In the genomic region with DNA sequence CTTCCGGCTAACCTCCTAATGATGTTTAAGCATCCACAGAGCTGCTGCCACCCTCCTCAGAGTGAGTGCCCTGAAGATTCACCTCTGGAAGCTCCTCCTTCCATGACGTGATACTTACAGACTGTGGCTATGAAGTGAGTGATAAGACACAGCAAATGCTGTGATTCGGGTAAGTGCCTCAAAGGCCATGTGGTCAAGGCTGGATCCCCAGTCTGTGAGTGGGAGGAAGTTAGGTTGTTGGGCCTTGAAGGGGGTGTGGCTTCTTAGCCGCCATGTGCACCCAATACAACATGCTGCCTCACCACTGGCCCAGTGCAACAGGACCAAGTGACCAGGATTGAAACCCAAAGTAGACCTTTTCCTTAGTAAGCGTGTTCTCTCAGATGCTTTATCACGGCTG, we compare ENCODE assay signal across 25 mouse cellular contexts.
DNase-seq lines count a peak whose midpoint lies in the region; ATAC-seq and TF ChIP-seq lines count a peak whose summit lies in the region.
"Had no signal": no experiment of that assay in that cellular context is flagged by ENCODE, and none has a peak within 500 bp of the region (broad histone marks: within the 10 kb centered on the region; RNA-seq: fewer than 3 reads in every experiment).

No protein-coding gene starts in this region.

- no peaks in the 10 kb centered on the region for H3K9me3 ChIP-seq in megakaryocyte, embryonic 14.5 days
- H3K9me3 ChIP-seq: forebrain, embryonic 12.5 days; hindbrain, embryonic 15.5 days; limb, embryonic 15.5 days; liver, embryonic 15.5 days; midbrain, embryonic 15.5 days had no signal

- H3K27ac ChIP-seq in gastrocnemius, adult 2 months: 0 out of 2 replicates have a peak overlapping the region, but pooled peaks have one; percentile 2
- H3K27ac ChIP-seq: forebrain, embryonic 12.5 days; hindbrain, embryonic 15.5 days; limb, embryonic 15.5 days; liver, embryonic 15.5 days; midbrain, embryonic 15.5 days had no signal

- TF ChIP-seq CTCF in gastrocnemius, adult 2 months (IDR thresholded peaks at IDR 0.05): no peak

- peaks cover 100% of the 10 kb centered on the region for H3K4me1 ChIP-seq in megakaryocyte, embryonic 14.5 days

- no peaks in the 10 kb centered on the region for H3K27me3 ChIP-seq in megakaryocyte, embryonic 14.5 days (replicated peaks)
- H3K27me3 ChIP-seq: forebrain, embryonic 12.5 days; hindbrain, embryonic 15.5 days; limb, embryonic 15.5 days; liver, embryonic 15.5 days; midbrain, embryonic 15.5 days had no signal

- no peak for ATAC-seq in cerebellum, adult (ENCODE audit: insufficient number of reproducible peaks, low FRiP score, low TSS enrichment)
- ATAC-seq: intestine, embryonic 16.5 days; midbrain, embryonic 15.5 days had no signal

- peaks cover 83% of the 10 kb centered on the region for H3K36me3 ChIP-seq in megakaryocyte, embryonic 14.5 days (replicated peaks; ENCODE audit: low read length)
- H3K36me3 ChIP-seq: hindbrain, embryonic 15.5 days; limb, embryonic 15.5 days; liver, embryonic 15.5 days; midbrain, embryonic 15.5 days had no signal

- intact Hi-C loops in gastrocnemius, adult 2 months (cut with DNase I): no loop called here

- no peak overlapping the region for H3K4me3 ChIP-seq in gastrocnemius, adult 2 months
- H3K4me3 ChIP-seq in megakaryocyte, embryonic 14.5 days (replicated peaks): peak overlapping the region; percentile 11
- H3K4me3 ChIP-seq: forebrain, embryonic 12.5 days; hindbrain, embryonic 15.5 days; limb, embryonic 15.5 days; liver, embryonic 15.5 days; midbrain, embryonic 15.5 days; myocyte had no signal

- DNase-seq in gastrocnemius, adult 2 months: no peak
- DNase-seq in gastrocnemius, postnatal 10 days: no peak
- DNase-seq in 416B (ENCODE audit: low read depth): peak; percentile 45
- DNase-seq in MN1 (ENCODE audit: low spot score): peak; percentile 20
- DNase-seq in left cerebral cortex, adult 18-20 months (ENCODE audit: low spot score in 2 of 2): no peak
- DNase-seq in gastrocnemius, adult 8-10 months (ENCODE audit: low spot score in 2 of 2): no peak
- DNase-seq: adrenal gland, postnatal 10 days; cerebellum, adult 9-11 months; heart, adult 18-20 months; heart, postnatal 36 days; kidney, postnatal 25 days; layer of hippocampus, postnatal 36 days; lung, postnatal 10 days; right cerebral cortex, adult 18-20 months; right cerebral cortex, postnatal 4 days; thymus, postnatal 36 days had no signal

Comparison
In these comparisons a context has a peak if more than half of its experiments do, and no peak if none do; other contexts are left out.
1. DNase-seq: peak in 416B (single experiment) and MN1 (single experiment); none in gastrocnemius, adult 2 months (single experiment), gastrocnemius, postnatal 10 days (single experiment), left cerebral cortex, adult 18-20 months (0 of 2) and gastrocnemius, adult 8-10 months (0 of 2).